ENCODE assay signal across 9 mouse cellular contexts in the genomic region with DNA sequence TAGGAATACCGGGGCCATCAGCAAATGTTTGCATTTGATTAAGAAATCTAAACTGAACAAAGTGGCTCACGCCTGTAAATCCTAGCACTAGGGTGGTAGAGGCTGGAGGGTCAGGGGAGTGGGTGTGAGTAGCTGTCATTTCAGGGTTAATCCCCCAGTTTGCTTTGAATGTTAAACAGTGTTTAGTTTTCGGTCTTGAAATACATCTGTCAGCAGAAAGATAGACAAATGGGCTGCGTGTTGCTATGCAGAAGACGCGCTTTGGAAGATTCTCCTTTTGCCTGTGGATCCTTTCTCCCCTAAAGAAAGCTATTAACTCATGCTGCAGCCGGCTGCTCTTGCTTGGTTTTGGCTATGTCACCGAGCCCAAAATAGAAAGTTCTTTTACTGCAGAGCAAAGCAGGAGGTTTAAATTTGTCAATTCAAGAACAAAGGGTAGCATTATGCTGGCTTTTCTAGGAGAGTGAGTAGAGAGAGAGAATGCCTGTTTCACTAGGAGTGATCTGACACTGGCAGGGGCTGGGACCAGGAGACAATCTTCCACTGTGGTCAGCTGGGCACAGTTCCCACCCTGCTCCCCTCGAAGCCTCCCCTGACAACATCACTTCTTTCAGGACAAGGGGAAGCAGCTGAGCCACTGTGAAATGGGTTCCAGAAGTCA. TPM values are rescaled to one million over a fixed set of nuclear protein-coding genes. Genes with fewer than 3 reads are reported as not detected.
DNase-seq lines count a peak whose midpoint lies in the region; ATAC-seq lines count a peak whose summit lies in the region.
"Had no signal": no experiment of that assay in that cellular context is flagged by ENCODE, and none has a peak within 500 bp of the region (broad histone marks: within the 10 kb centered on the region; RNA-seq: fewer than 3 reads in every experiment).

No protein-coding gene starts in this region.

- no peaks in the 10 kb centered on the region for H3K27me3 ChIP-seq in stomach, embryonic 16.5 days (ENCODE audit: control insufficient read depth, insufficient read depth, low read length)

- DNase-seq in Muller cell, postnatal 12 days (ENCODE audit: inconsistent ontology term), result peak; percentile 88
- peak; percentile 69 for DNase-seq in brain, embryonic 18.5 days (ENCODE audit: low read depth, low spot score)
- DNase-seq in left cerebral cortex, postnatal 36 days (ENCODE audit: low spot score in 2 of 2), result peak; percentile 42 to 43
- DNase-seq in urinary bladder, adult 2 months (ENCODE audit: low spot score), result no peak
- no peak for DNase-seq in liver
- DNase-seq in adrenal gland, postnatal 4 days (ENCODE audit: low spot score in 2 of 2), result no peak

- 0 out of 4 replicates have a peak, but pooled peaks have one; percentile 7 to 12 for ATAC-seq in hematopoietic stem cell, adult 5-6 weeks (replicated peaks in 1 of 2; ENCODE audit: insufficient read depth in 1 of 2, low FRiP score in 2 of 2, low TSS enrichment in 1 of 2, low read depth in 1 of 2, poor library complexity in 2 of 2, severe bottlenecking in 2 of 2)
- ATAC-seq in stomach, embryonic 16.5 days (ENCODE audit: insufficient read depth, low FRiP score), result peak; percentile 38; the same call in 1 of the 2 replicates

- no peaks in the 10 kb centered on the region for H3K36me3 ChIP-seq in stomach, embryonic 16.5 days (ENCODE audit: control insufficient read depth, insufficient read depth, low read length)

- intact Hi-C loops in left cerebral cortex, postnatal 36 days (cut with DNase I), result no loop called here

- no peak overlapping the region for H3K4me3 ChIP-seq in stomach, embryonic 16.5 days (replicated peaks; ENCODE audit: low read length)

- peaks cover 22% of the 10 kb centered on the region; the same call in 1 of the 2 replicates for H3K4me1 ChIP-seq in stomach, embryonic 16.5 days (ENCODE audit: control insufficient read depth, insufficient read depth, low read length)

- peak overlapping the region; percentile 85 for H3K27ac ChIP-seq in stomach, embryonic 16.5 days (ENCODE audit: low read length)
- H3K27ac ChIP-seq: liver, embryonic 14.5 days had no signal

- H3K9me3 ChIP-seq in stomach, embryonic 16.5 days (replicated peaks; ENCODE audit: control insufficient read depth, low read length), result no peaks in the 10 kb centered on the region

- 21% methylated on average over 9 of the region's 9 CpGs for whole genome bisulfite sequencing in stomach, embryonic 16.5 days

- H3K4me2 ChIP-seq in stomach, embryonic 16.5 days (ENCODE audit: low read depth, low read length), result peak overlapping the region; percentile 0; the same call in 1 of the 2 replicates

- peak overlapping the region; percentile 51 for H3K9ac ChIP-seq in stomach, embryonic 16.5 days (ENCODE audit: low read length)
- H3K9ac ChIP-seq: liver, embryonic 14.5 days had no signal

RNA-seq across cellular contexts. Expression of a gene that starts 12.1 kb away (rescaled TPM):
- 119 and 138 TPM in 2 replicates for total RNA-seq in hematopoietic stem cell, adult 5-6 weeks (2017)
- total RNA-seq in left cerebral cortex, postnatal 36 days (2021), result 100 to 1,000 TPM; 116 to 120 TPM
- 53.8 and 60.6 TPM in 2 replicates for polyA plus RNA-seq in stomach, embryonic 16.5 days (2015; fragmentation: Nextera tagmentation; extraction: Ambion mirVana)
- polyA plus RNA-seq in urinary bladder, adult 2 months (2012; rRNA removed), result 49.0 and 50.1 TPM in 2 replicates
- 10 to 100 TPM; 80.0 to 83.4 TPM for total RNA-seq in adrenal gland, postnatal 4 days (2021)

RNA-seq across cellular contexts. Expression of a gene that starts 59.0 kb away (rescaled TPM):
- not detected in 2 replicates for total RNA-seq in hematopoietic stem cell, adult 5-6 weeks (2017)
- not detected for total RNA-seq in left cerebral cortex, postnatal 36 days (2021)
- polyA plus RNA-seq in stomach, embryonic 16.5 days (2015; fragmentation: Nextera tagmentation; extraction: Ambion mirVana), result not detected in 2 replicates
- not detected in 2 replicates for polyA plus RNA-seq in urinary bladder, adult 2 months (2012; rRNA removed)
- not detected for total RNA-seq in adrenal gland, postnatal 4 days (2021)
- polyA plus RNA-seq: liver, embryonic 14.5 days had no signal

Comparison
In these comparisons a context has a peak if more than half of its experiments do, and no peak if none do; other contexts are left out.
1. DNase-seq: peak in Muller cell, postnatal 12 days (single experiment), brain, embryonic 18.5 days (single experiment) and left cerebral cortex, postnatal 36 days (2 of 2); none in urinary bladder, adult 2 months (single experiment), liver (single experiment) and adrenal gland, postnatal 4 days (0 of 2).